Mouse (Mus musculus) embryonic stem cell, embryonic (primary cell): ENCODE data around the gene Olfr970.
"Not testable (repeated sequence)": the region's sequence is repeated elsewhere in the genome, so short reads cannot be mapped to it uniquely, and the experiment has no call there.

Source experiments
- CTCF ChIA-PET, 4 experiments: fragments of 300-600 bp in 2 of 4; fragments of 350-600 bp in 2 of 4; sonication (Branson Sonifier 250); formaldehyde crosslinking; loops; one replicate each; lab custom pipeline; 2022; ENCODE audit warnings: inconsistent platforms in 2 of 4; lab: Charles Lee
- POLR2A ChIA-PET, 4 experiments: fragments of 300-600 bp in 2 of 4; fragments of 350-600 bp in 2 of 4; sonication (Branson Sonifier 250); formaldehyde crosslinking; loops; one replicate each; lab custom pipeline; 2022; ENCODE audit warnings: antibody characterized with exemption in 4 of 4, inconsistent platforms in 1 of 4; lab: Charles Lee

Olfr970 gene

GRCm38 (mm10) chr9:39808560-39808959 lies at the start of gene Olfr970:
Gene Olfr970, plus strand, starts transcription at chr9:39808860.
- ChIA-PET CTCF (no interaction called here), POLR2A (no interaction called here)

GRCm38 (mm10) chr9:39783153-39783552 lies 25.5 kb upstream of the Olfr970 start, which contains the start of gene Olfr968:
Gene Olfr968, minus strand, starts transcription at chr9:39783253.
- CTCF ChIA-PET, result no interaction called here
- POLR2A ChIA-PET, result no interaction called here

GRCm38 (mm10) chr9:39790558-39790957 lies 18.1 kb upstream of the Olfr970 start, which contains the start of gene Olfr969:
Gene Olfr969, plus strand, starts transcription at chr9:39790945.
- ChIA-PET CTCF (no interaction called here), POLR2A (no interaction called here)

GRCm38 (mm10) chr9:39836576-39836975 lies 27.9 kb downstream of the Olfr970 start, which contains the start of gene Olfr971:
Gene Olfr971, plus strand, starts transcription at chr9:39836876.
- POLR2A ChIA-PET, CTCF ChIA-PET: not testable (repeated sequence)

GRCm38 (mm10) chr9:39866122-39866521 lies 57.5 kb downstream of the Olfr970 start, which contains the start of gene Olfr972:
Gene Olfr972, plus strand, starts transcription at chr9:39866422.
- POLR2A ChIA-PET, result no interaction called here

More at GRCm38 (mm10) chr9:39866122-39866521, 57.5 kb downstream of the Olfr970 start, which contains the start of gene Olfr972:
- CTCF ChIA-PET, result no interaction called here
